In genomic region chrX:107435887-107436286, GRCm38 (mm10) we compare ENCODE assay signal across 13 mouse cellular contexts. TPM values are rescaled to one million over a fixed set of nuclear protein-coding genes. Genes with fewer than 3 reads are reported as not detected.
DNase-seq lines count a peak whose midpoint lies in the region; ATAC-seq and TF ChIP-seq lines count a peak whose summit lies in the region.
"Had no signal": no experiment of that assay in that cellular context is flagged by ENCODE, and none has a peak within 500 bp of the region (broad histone marks: within the 10 kb centered on the region; RNA-seq: fewer than 3 reads in every experiment).

No protein-coding gene starts in this region.

- no peaks in the 10 kb centered on the region for H3K27me3 ChIP-seq in embryonic facial prominence, embryonic 11.5 days (ENCODE audit: control insufficient read depth, insufficient read depth, low read length)
- H3K27me3 ChIP-seq in embryonic facial prominence, embryonic 10.5 days (replicated peaks; ENCODE audit: low read depth, poor library complexity, severe bottlenecking) = no peaks in the 10 kb centered on the region
- no peaks in the 10 kb centered on the region for H3K27me3 ChIP-seq in kidney, embryonic 16.5 days (ENCODE audit: insufficient read depth, low read length)
- H3K27me3 ChIP-seq: limb, embryonic 15.5 days had no signal

- H3K27ac ChIP-seq in embryonic facial prominence, embryonic 11.5 days (replicated peaks; ENCODE audit: low read depth, low read length) = no peak overlapping the region
- H3K27ac ChIP-seq in embryonic facial prominence, embryonic 10.5 days (replicated peaks) = no peak overlapping the region
- H3K27ac ChIP-seq in left cerebral cortex, adult 2 months = no peak overlapping the region
- no peak overlapping the region for H3K27ac ChIP-seq in kidney, embryonic 16.5 days (ENCODE audit: low read length)
- H3K27ac ChIP-seq: limb, embryonic 15.5 days had no signal

- no peaks in the 10 kb centered on the region for H3K9me3 ChIP-seq in embryonic facial prominence, embryonic 11.5 days (replicated peaks; ENCODE audit: control insufficient read depth, low read length)
- no peaks in the 10 kb centered on the region for H3K9me3 ChIP-seq in embryonic facial prominence, embryonic 10.5 days
- H3K9me3 ChIP-seq in kidney, embryonic 16.5 days (ENCODE audit: low read length) = no peaks in the 10 kb centered on the region
- H3K9me3 ChIP-seq: limb, embryonic 15.5 days had no signal

- H3K4me3 ChIP-seq in embryonic facial prominence, embryonic 11.5 days (ENCODE audit: low read depth, low read length) = no peak overlapping the region
- H3K4me3 ChIP-seq in embryonic facial prominence, embryonic 10.5 days = no peak overlapping the region
- H3K4me3 ChIP-seq in left cerebral cortex, adult 2 months = no peak overlapping the region
- no peak overlapping the region for H3K4me3 ChIP-seq in kidney, embryonic 16.5 days (ENCODE audit: low read length)
- H3K4me3 ChIP-seq: erythroblast, embryonic 14.5 days; limb, embryonic 15.5 days had no signal

- no peak overlapping the region for H3K4me2 ChIP-seq in embryonic facial prominence, embryonic 11.5 days (ENCODE audit: low read depth, low read length)
- H3K4me2 ChIP-seq in kidney, embryonic 16.5 days (replicated peaks; ENCODE audit: low read depth, low read length) = no peak overlapping the region
- H3K4me2 ChIP-seq: limb, embryonic 15.5 days had no signal

- H3K9ac ChIP-seq in embryonic facial prominence, embryonic 11.5 days (replicated peaks; ENCODE audit: low read length) = no peak overlapping the region
- H3K9ac ChIP-seq in kidney, embryonic 16.5 days (replicated peaks; ENCODE audit: low read length) = no peak overlapping the region
- H3K9ac ChIP-seq: limb, embryonic 15.5 days had no signal

- DNase-seq in embryonic facial prominence, embryonic 11.5 days (ENCODE audit: low spot score) = peak; percentile 31
- DNase-seq in embryonic facial prominence, embryonic 10.5 days (ENCODE audit: low spot score) = no peak
- no peak for DNase-seq in left cerebral cortex, adult 2 months (ENCODE audit: extremely low spot score in 1 of 2, low spot score in 2 of 2)
- no peak for DNase-seq in left cerebral cortex, adult 8-10 months (ENCODE audit: low spot score in 2 of 2)
- peak; percentile 19 for DNase-seq in 3T3-L1 (ENCODE audit: low read depth, low spot score)
- peak; percentile 1 for DNase-seq in brain, adult 2 months (ENCODE audit: low read depth, low spot score)
- DNase-seq in T-cell, adult 2 months (ENCODE audit: low spot score) = no peak
- DNase-seq: cerebellum, adult 2 months; gastrocnemius, postnatal 14 days had no signal

- ATAC-seq in embryonic facial prominence, embryonic 11.5 days (replicated peaks; ENCODE audit: insufficient number of reproducible peaks, low FRiP score, low TSS enrichment, low read depth) = no peak
- no peak for ATAC-seq in kidney, embryonic 16.5 days (ENCODE audit: low FRiP score, low TSS enrichment)
- ATAC-seq: midbrain, embryonic 16.5 days had no signal

- WGBS in embryonic facial prominence, embryonic 11.5 days = 0% methylated on average over 2 of the region's 2 CpGs
- WGBS in embryonic facial prominence, embryonic 10.5 days = 2% methylated on average over 2 of the region's 2 CpGs
- WGBS in kidney, embryonic 16.5 days = 1% methylated on average over 2 of the region's 2 CpGs

- intact Hi-C loops in left cerebral cortex, adult 2 months (cut with DNase I) = loop anchor here (5.0 kb wide), 2 partner anchors 269 to 639 kb away; no protein-coding TSS in a partner anchor

- peak; percentile 85 for TF ChIP-seq CTCF in left cerebral cortex, adult 2 months (IDR thresholded peaks at IDR 0.05)

- no peaks in the 10 kb centered on the region for H3K36me3 ChIP-seq in embryonic facial prominence, embryonic 11.5 days (replicated peaks; ENCODE audit: control insufficient read depth, insufficient read depth, low read depth, low read length)
- no peaks in the 10 kb centered on the region for H3K36me3 ChIP-seq in embryonic facial prominence, embryonic 10.5 days (replicated peaks)
- no peaks in the 10 kb centered on the region for H3K36me3 ChIP-seq in kidney, embryonic 16.5 days (ENCODE audit: insufficient read depth, low read length)
- H3K36me3 ChIP-seq: limb, embryonic 15.5 days had no signal

- no peaks in the 10 kb centered on the region for H3K4me1 ChIP-seq in embryonic facial prominence, embryonic 11.5 days (ENCODE audit: control insufficient read depth, insufficient read depth, low read length)
- no peaks in the 10 kb centered on the region for H3K4me1 ChIP-seq in embryonic facial prominence, embryonic 10.5 days
- no peaks in the 10 kb centered on the region for H3K4me1 ChIP-seq in kidney, embryonic 16.5 days (ENCODE audit: insufficient read depth, low read length)
- H3K4me1 ChIP-seq: limb, embryonic 15.5 days had no signal

RNA-seq across cellular contexts. Expression of gene Itm2a, which starts 32.7 kb away (rescaled TPM):
- polyA plus RNA-seq in embryonic facial prominence, embryonic 11.5 days (2014; fragmentation: Nextera tagmentation; extraction: Ambion mirVana) = 398 and 443 TPM in 2 replicates
- polyA plus RNA-seq in embryonic facial prominence, embryonic 10.5 days (2016; fragmentation: Nextera tagmentation; extraction: Ambion mirVana) = 131 and 176 TPM in 2 replicates
- total RNA-seq in left cerebral cortex, adult 2 months (2021) = 10 to 100 TPM; 36.6 to 41.5 TPM
- total RNA-seq in left cerebral cortex, adult 8-10 months (2022) = 10 to 100 TPM; 35.7 to 58.0 (median 49.8) TPM
- polyA plus RNA-seq in kidney, embryonic 16.5 days (2015; fragmentation: Nextera tagmentation; extraction: Ambion mirVana) = 144 and 171 TPM in 2 replicates
- polyA plus RNA-seq: erythroblast, embryonic 14.5 days had no signal

Comparison
In these comparisons a context has a peak if more than half of its experiments do, and no peak if none do; other contexts are left out.
1. DNase-seq: peak in embryonic facial prominence, embryonic 11.5 days (single experiment), 3T3-L1 (single experiment) and brain, adult 2 months (single experiment); none in embryonic facial prominence, embryonic 10.5 days (single experiment), left cerebral cortex, adult 2 months (0 of 2), left cerebral cortex, adult 8-10 months (0 of 2) and T-cell, adult 2 months (single experiment).